Mouse (Mus musculus) bone marrow macrophage, adult 2 months (primary cell): ENCODE results near the gene Ppp1r7.

Source experiments
- CTCF ChIP-seq: IDR thresholded peaks from 2 replicates; pipeline ENCODE4 v1.5.1; 2012; ENCODE audit warnings: low read depth, mild to moderate bottlenecking, low read length, moderate library complexity
- POLR2A ChIP-seq: IDR thresholded peaks from 2 replicates; pipeline ENCODE4 v1.6.1; 2012; ENCODE audit warnings: mild to moderate bottlenecking, low read depth, low read length, borderline replicate concordance

DNA sequence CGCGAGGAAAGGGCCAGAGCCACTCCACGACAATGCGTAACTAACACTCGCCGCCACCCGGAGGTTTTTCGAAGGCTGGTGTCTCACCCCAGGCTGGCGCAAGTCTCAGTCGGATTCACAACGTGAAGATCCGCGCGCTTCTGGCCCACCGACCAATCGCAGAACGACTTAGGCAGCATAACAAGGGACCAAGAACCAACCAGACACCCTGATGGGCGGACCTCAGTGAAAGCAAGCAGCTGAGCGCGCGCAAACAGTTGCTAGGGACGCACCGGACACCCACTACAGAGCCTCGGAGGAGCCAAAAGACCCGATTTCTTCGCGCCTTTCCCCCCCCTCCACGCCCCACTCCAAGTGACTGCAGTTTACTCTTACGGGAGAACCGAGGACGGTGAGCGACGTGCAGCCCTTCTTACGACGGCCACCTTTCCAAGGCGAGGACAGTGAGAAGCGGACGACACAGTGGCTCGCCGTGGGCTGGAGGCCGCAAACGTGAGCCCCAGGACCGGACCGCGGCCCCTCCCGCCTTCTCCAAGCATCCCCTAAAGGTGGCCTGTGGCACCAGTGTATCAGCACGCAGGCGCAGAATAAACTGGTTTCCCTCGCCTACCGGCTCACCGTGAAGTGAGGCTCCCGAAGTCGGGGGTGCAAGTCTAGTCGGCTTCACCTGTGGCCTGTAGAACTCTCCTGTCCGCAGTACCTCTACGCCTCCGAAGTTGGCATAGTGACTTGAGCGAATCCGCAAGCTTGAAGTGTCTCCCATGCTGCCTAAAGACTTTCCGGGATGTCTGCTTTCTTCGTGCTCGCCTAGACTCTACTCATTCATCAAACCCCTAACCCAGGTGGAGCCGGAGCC is at the start of gene Ppp1r7, which contains the start of gene Pask:
- TF ChIP-seq CTCF (no peak), POLR2A (no peak)
